Comparison of ENCODE assay signal across 23 mouse cellular contexts in the genomic region with DNA sequence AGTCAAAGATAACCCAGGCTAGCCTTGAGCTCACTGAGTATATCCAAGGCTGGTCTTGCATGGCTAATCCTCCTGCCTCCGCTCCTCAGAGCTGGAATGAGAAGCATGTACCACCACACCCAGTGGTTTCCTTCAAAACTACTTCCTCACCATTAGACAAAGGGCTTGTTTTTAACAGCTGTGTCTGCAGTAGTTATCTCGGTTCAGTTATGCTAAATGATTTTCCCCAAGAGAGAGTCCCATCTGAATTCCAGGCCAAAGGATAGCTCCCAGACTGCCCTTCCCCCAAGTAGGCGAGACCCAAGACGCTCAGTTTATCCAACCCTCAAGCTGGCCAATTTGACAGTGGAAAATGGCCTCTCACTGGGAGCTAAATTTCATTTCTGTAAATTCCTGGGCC. TPM values are rescaled to one million over a fixed set of nuclear protein-coding genes. Genes with fewer than 3 reads are reported as not detected.
DNase-seq lines count a peak whose midpoint lies in the region; ATAC-seq and TF ChIP-seq lines count a peak whose summit lies in the region.
"Had no signal": no experiment of that assay in that cellular context is flagged by ENCODE, and none has a peak within 500 bp of the region (broad histone marks: within the 10 kb centered on the region; RNA-seq: fewer than 3 reads in every experiment).

No protein-coding gene starts in this region.

- DNase-seq in heart, embryonic 10.5 days (ENCODE audit: low spot score): no peak
- DNase-seq in adipocyte (ENCODE audit: low spot score): peak; percentile 47
- no peak for DNase-seq in right cerebral cortex, postnatal 4 days
- no peak for DNase-seq in thymus, postnatal 0 days (ENCODE audit: low spot score)
- DNase-seq: cerebellum, adult 11 months; cerebellum, postnatal 14 days; layer of hippocampus, postnatal 36 days; liver, postnatal 0 days; lung, postnatal 14 days; right cerebral cortex, postnatal 14 days had no signal

- peak; percentile 89 for TF ChIP-seq EP300 in ES-Bruce4 (IDR thresholded peaks at IDR 0.05; ENCODE audit: insufficient read depth, low read depth, low read length)

- no peaks in the 10 kb centered on the region for H3K79me3 ChIP-seq in C2C12 (ENCODE audit: low read depth)

- TF ChIP-seq CTCF in C2C12 (IDR thresholded peaks at IDR 0.05; ENCODE audit: control insufficient read depth, insufficient read depth, insufficient read length) (no peak), ES-Bruce4 (IDR thresholded peaks at IDR 0.05; ENCODE audit: low read depth, low read length) (no peak)

- H3K36me3 ChIP-seq in heart, embryonic 12.5 days: peaks cover 96% of the 10 kb centered on the region
- peaks cover 95% of the 10 kb centered on the region for H3K36me3 ChIP-seq in heart, embryonic 10.5 days
- peaks cover 88% of the 10 kb centered on the region for H3K36me3 ChIP-seq in C2C12 (ENCODE audit: control insufficient read depth, insufficient read depth)
- peaks cover 20% of the 10 kb centered on the region for H3K36me3 ChIP-seq in ES-Bruce4 (ENCODE audit: control insufficient read depth, insufficient read depth, low read length, poor library complexity, severe bottlenecking)

- no peaks in the 10 kb centered on the region for H3K9me3 ChIP-seq in heart, embryonic 12.5 days (replicated peaks)
- H3K9me3 ChIP-seq in heart, embryonic 10.5 days: no peaks in the 10 kb centered on the region
- H3K9me3 ChIP-seq in ES-Bruce4 (replicated peaks; ENCODE audit: control insufficient read depth, insufficient read depth, low read length, poor library complexity, severe bottlenecking): no peaks in the 10 kb centered on the region
- H3K9me3 ChIP-seq: embryonic facial prominence, embryonic 13.5 days; hindbrain, embryonic 15.5 days; intestine, embryonic 15.5 days; midbrain, embryonic 15.5 days; neural tube, embryonic 15.5 days had no signal

- H3K4me3 ChIP-seq in heart, embryonic 12.5 days: no peak overlapping the region
- H3K4me3 ChIP-seq in heart, embryonic 10.5 days: no peak overlapping the region
- H3K4me3 ChIP-seq in C2C12 (ENCODE audit: insufficient read depth, poor library complexity, severe bottlenecking) (no peak overlapping the region), ES-Bruce4 (ENCODE audit: low read depth, low read length) (peak overlapping the region; percentile 65)
- H3K4me3 ChIP-seq: embryonic facial prominence, embryonic 13.5 days; hindbrain, embryonic 15.5 days; intestine, embryonic 15.5 days; layer of hippocampus, adult 2 months; midbrain, embryonic 15.5 days; neural tube, embryonic 15.5 days had no signal

- no peak for TF ChIP-seq POLR2A in ES-Bruce4 (IDR thresholded peaks at IDR 0.05; ENCODE audit: insufficient read depth, low read length)

- WGBS in heart, embryonic 12.5 days: 57% methylated on average over 4 of the region's 4 CpGs
- 68% methylated on average over 4 of the region's 4 CpGs for WGBS in heart, embryonic 10.5 days

- no peak overlapping the region for H3ac ChIP-seq in C2C12 (ENCODE audit: control insufficient read depth, insufficient read length, low read depth)

- no peaks in the 10 kb centered on the region for H3K4me1 ChIP-seq in heart, embryonic 12.5 days (replicated peaks)
- peaks cover 9% of the 10 kb centered on the region; the same call in 1 of the 2 replicates for H3K4me1 ChIP-seq in heart, embryonic 10.5 days
- no peaks in the 10 kb centered on the region for H3K4me1 ChIP-seq in ES-Bruce4 (ENCODE audit: control insufficient read depth, insufficient read depth, low read length)
- H3K4me1 ChIP-seq: embryonic facial prominence, embryonic 13.5 days; hindbrain, embryonic 15.5 days; intestine, embryonic 15.5 days; midbrain, embryonic 15.5 days; neural tube, embryonic 15.5 days had no signal

- H3K4me2 ChIP-seq in heart, embryonic 12.5 days: no peak overlapping the region
- H3K4me2 ChIP-seq: embryonic facial prominence, embryonic 13.5 days; hindbrain, embryonic 15.5 days; intestine, embryonic 15.5 days; midbrain, embryonic 15.5 days; neural tube, embryonic 15.5 days had no signal

- 0 out of 2 replicates have a peak overlapping the region, but pooled peaks have one; percentile 18 for H3K27ac ChIP-seq in heart, embryonic 12.5 days (ENCODE audit: poor library complexity, severe bottlenecking)
- no peak overlapping the region for H3K27ac ChIP-seq in heart, embryonic 10.5 days
- peak overlapping the region; percentile 97 for H3K27ac ChIP-seq in ES-Bruce4 (ENCODE audit: insufficient read depth, low read length)
- H3K27ac ChIP-seq: embryonic facial prominence, embryonic 13.5 days; hindbrain, embryonic 15.5 days; intestine, embryonic 15.5 days; layer of hippocampus, adult 2 months; midbrain, embryonic 15.5 days; neural tube, embryonic 15.5 days had no signal

- no peak overlapping the region for H3K9ac ChIP-seq in heart, embryonic 12.5 days
- peak overlapping the region; percentile 31 for H3K9ac ChIP-seq in ES-Bruce4 (ENCODE audit: low read depth, poor library complexity, severe bottlenecking)
- H3K9ac ChIP-seq: embryonic facial prominence, embryonic 13.5 days; hindbrain, embryonic 15.5 days; intestine, embryonic 15.5 days; liver, postnatal 0 days; midbrain, embryonic 15.5 days; neural tube, embryonic 15.5 days had no signal

- no peaks in the 10 kb centered on the region for H3K27me3 ChIP-seq in heart, embryonic 12.5 days (replicated peaks)
- no peaks in the 10 kb centered on the region for H3K27me3 ChIP-seq in heart, embryonic 10.5 days (ENCODE audit: insufficient read depth, poor library complexity, severe bottlenecking)
- H3K27me3 ChIP-seq in C2C12 (ENCODE audit: control insufficient read depth, insufficient read depth, insufficient read length): no peaks in the 10 kb centered on the region
- no peaks in the 10 kb centered on the region for H3K27me3 ChIP-seq in ES-Bruce4 (ENCODE audit: control insufficient read depth, insufficient read depth, low read length, poor library complexity, severe bottlenecking)
- H3K27me3 ChIP-seq: embryonic facial prominence, embryonic 13.5 days; hindbrain, embryonic 15.5 days; intestine, embryonic 15.5 days; midbrain, embryonic 15.5 days; neural tube, embryonic 15.5 days had no signal

- H3K79me2 ChIP-seq in C2C12 (ENCODE audit: control insufficient read depth, insufficient read depth): no peaks in the 10 kb centered on the region

- ATAC-seq in heart, embryonic 12.5 days (ENCODE audit: insufficient number of reproducible peaks, low FRiP score): no peak
- ATAC-seq: forebrain, embryonic 16.5 days; intestine, embryonic 15.5 days; liver, postnatal 0 days; midbrain, embryonic 15.5 days had no signal

TF ChIP-seq in C2C12, 6 proteins besides CTCF, POLR2A, EP300 and RAD21:
- TF ChIP-seq MYOD1 (IDR thresholded peaks at IDR 0.05; ENCODE audit: control insufficient read depth, insufficient read length, low read depth) (peak; percentile 9), MYOG (IDR thresholded peaks at IDR 0.05; ENCODE audit: control insufficient read depth, extremely low read depth, insufficient read length) (no peak)
TF ChIP-seq in C2C12: peak in this region for 1.

RNA-seq across cellular contexts. Expression of gene Hap1, which starts 20.1 kb away (rescaled TPM):
- 11.1 and 12.3 TPM in 2 replicates for polyA plus RNA-seq in heart, embryonic 12.5 days (2016; fragmentation: Nextera tagmentation; extraction: Ambion mirVana)
- 5.1 and 8.4 TPM in 2 replicates for polyA plus RNA-seq in heart, embryonic 10.5 days (2016; fragmentation: Nextera tagmentation; extraction: Ambion mirVana)
- 1.9 TPM for polyA plus RNA-seq in C2C12 (2012; fragmentation: generic; extraction: Trizol)
- 12.7 and 13.6 TPM in 2 replicates for polyA plus RNA-seq in ES-Bruce4 (2011; ENCODE audit: insufficient read depth, insufficient read length, low read depth, missing spikeins)
- 1.7 and 2.0 TPM in 2 replicates for polyA plus RNA-seq in thymus, postnatal 0 days (2015; fragmentation: Nextera tagmentation; extraction: Ambion mirVana)

RNA-seq across cellular contexts. Expression of gene Jup, which starts 21.6 kb away (rescaled TPM):
- 107 and 109 TPM in 2 replicates for polyA plus RNA-seq in heart, embryonic 12.5 days (2016; fragmentation: Nextera tagmentation; extraction: Ambion mirVana)
- polyA plus RNA-seq in heart, embryonic 10.5 days (2016; fragmentation: Nextera tagmentation; extraction: Ambion mirVana): 91.3 and 112 TPM in 2 replicates
- 127 TPM for polyA plus RNA-seq in C2C12 (2012; fragmentation: generic; extraction: Trizol)
- polyA plus RNA-seq in ES-Bruce4 (2011; ENCODE audit: insufficient read depth, insufficient read length, low read depth, missing spikeins): 166 and 171 TPM in 2 replicates
- 94.2 and 95.3 TPM in 2 replicates for polyA plus RNA-seq in thymus, postnatal 0 days (2015; fragmentation: Nextera tagmentation; extraction: Ambion mirVana)

RNA-seq across cellular contexts. Expression of gene P3h4, which starts 38.6 kb away (rescaled TPM):
- 69.7 and 78.3 TPM in 2 replicates for polyA plus RNA-seq in heart, embryonic 12.5 days (2016; fragmentation: Nextera tagmentation; extraction: Ambion mirVana)
- polyA plus RNA-seq in heart, embryonic 10.5 days (2016; fragmentation: Nextera tagmentation; extraction: Ambion mirVana): 71.1 and 81.8 TPM in 2 replicates
- 185 TPM for polyA plus RNA-seq in C2C12 (2012; fragmentation: generic; extraction: Trizol)
- 13.3 and 16.8 TPM in 2 replicates for polyA plus RNA-seq in ES-Bruce4 (2011; ENCODE audit: insufficient read depth, insufficient read length, low read depth, missing spikeins)
- polyA plus RNA-seq in thymus, postnatal 0 days (2015; fragmentation: Nextera tagmentation; extraction: Ambion mirVana): 14.8 and 15.3 TPM in 2 replicates

RNA-seq across cellular contexts. Expression of gene Fkbp10, which starts 39.5 kb away (rescaled TPM):
- 114 and 124 TPM in 2 replicates for polyA plus RNA-seq in heart, embryonic 12.5 days (2016; fragmentation: Nextera tagmentation; extraction: Ambion mirVana)
- polyA plus RNA-seq in heart, embryonic 10.5 days (2016; fragmentation: Nextera tagmentation; extraction: Ambion mirVana): 107 and 123 TPM in 2 replicates
- polyA plus RNA-seq in C2C12 (2012; fragmentation: generic; extraction: Trizol) (250 TPM), ES-Bruce4 (2011; ENCODE audit: insufficient read depth, insufficient read length, low read depth, missing spikeins) (22.5 and 24.3 TPM in 2 replicates)
- polyA plus RNA-seq in thymus, postnatal 0 days (2015; fragmentation: Nextera tagmentation; extraction: Ambion mirVana): 12.2 and 16.4 TPM in 2 replicates

RNA-seq across cellular contexts. Expression of gene Gast, which starts 41.8 kb away (rescaled TPM):
- not detected in 2 replicates for polyA plus RNA-seq in heart, embryonic 12.5 days (2016; fragmentation: Nextera tagmentation; extraction: Ambion mirVana)
- polyA plus RNA-seq in heart, embryonic 10.5 days (2016; fragmentation: Nextera tagmentation; extraction: Ambion mirVana): not detected in 2 replicates
- polyA plus RNA-seq in C2C12 (2012; fragmentation: generic; extraction: Trizol) (not detected), ES-Bruce4 (2011; ENCODE audit: insufficient read depth, insufficient read length, low read depth, missing spikeins) (not detected in 2 replicates)
- 1.9 and 2.1 TPM in 2 replicates for polyA plus RNA-seq in thymus, postnatal 0 days (2015; fragmentation: Nextera tagmentation; extraction: Ambion mirVana)
- polyA plus RNA-seq: forebrain, embryonic 16.5 days; kidney, embryonic 14.5 days; liver, adult 2 months; liver, postnatal 0 days; neural tube, embryonic 15.5 days; spleen, adult 2 months had no signal
